Mouse (Mus musculus): ENCODE measurements around the gene Snx25. TPM values are rescaled to one million over a fixed set of nuclear protein-coding genes. Genes with fewer than 3 reads are reported as not detected.
A peak's percentile ranks its signal among the peaks of the same experiment; 100 is the strongest.

Snx25 gene
- polyA plus RNA-seq, 1 experiment from 2014 or later: 34.5 TPM

- H3K9me3 ChIP-seq (ENCODE audit: low read length): no peaks in the 10 kb centered on the region
- TF ChIP-seq EP300 (IDR thresholded peaks at IDR 0.05) (no peak), CTCF (IDR thresholded peaks at IDR 0.05) (peak; percentile 77)
- peak overlapping the region; percentile 55 for H3K27ac ChIP-seq (ENCODE audit: low read length)
- WGBS: 15% methylated on average over 17 of the region's 17 CpGs
- H3K4me1 ChIP-seq (ENCODE audit: insufficient read depth, low read depth, low read length): 0 out of 2 replicates have a peak, but pooled peaks cover 2% of the 10 kb centered on the region
- DNase-seq (ENCODE audit: low spot score) (peak; percentile 74), ATAC-seq (peak; percentile 82)
- no peaks in the 10 kb centered on the region for H3K36me3 ChIP-seq (ENCODE audit: insufficient read depth, low read length)
- H3K4me2 ChIP-seq (replicated peaks; ENCODE audit: low read depth, low read length): peak overlapping the region; percentile 33
- H3K27me3 ChIP-seq (replicated peaks; ENCODE audit: insufficient read depth, low read length): no peaks in the 10 kb centered on the region
- no peak overlapping the region for H3K4me3 ChIP-seq (ENCODE audit: low read depth, low read length)
- H3K9ac ChIP-seq (replicated peaks; ENCODE audit: low read depth): no peak overlapping the region
Observed at GRCm38 (mm10) chr8:46010746-46011680, 140.9 kb downstream of the Snx25 start.

GRCm38 (mm10) chr8:46010306-46010705, 141.7 kb downstream of the Snx25 start:
- no peaks in the 10 kb centered on the region for H3K9me3 ChIP-seq (ENCODE audit: low read length)
- no peak for TF ChIP-seq EP300 (IDR thresholded peaks at IDR 0.05)
- TF ChIP-seq CTCF (IDR thresholded peaks at IDR 0.05): no peak
- no peak overlapping the region for H3K4me3 ChIP-seq (ENCODE audit: low read depth, low read length)
- H3K27ac ChIP-seq (ENCODE audit: low read length): peak overlapping the region; percentile 55; the same call in 1 of the 2 replicates
- peak overlapping the region; percentile 33 for H3K4me2 ChIP-seq (replicated peaks; ENCODE audit: low read depth, low read length)
- ATAC-seq (peak; percentile 57), DNase-seq (ENCODE audit: low spot score) (peak; percentile 66)
- no peaks in the 10 kb centered on the region for H3K36me3 ChIP-seq (ENCODE audit: insufficient read depth, low read length)
- no peaks in the 10 kb centered on the region for H3K27me3 ChIP-seq (replicated peaks; ENCODE audit: insufficient read depth, low read length)
- H3K9ac ChIP-seq (replicated peaks; ENCODE audit: low read depth): no peak overlapping the region
- WGBS: 52% methylated on average over 2 of the region's 2 CpGs
- peaks cover 5% of the 10 kb centered on the region; the same call in 1 of the 2 replicates for H3K4me1 ChIP-seq (ENCODE audit: insufficient read depth, low read depth, low read length)

GRCm38 (mm10) chr8:46007050-46007672, 144.8 kb downstream of the Snx25 start:
- H3K9ac ChIP-seq (replicated peaks; ENCODE audit: low read depth): no peak overlapping the region
- peaks cover 5% of the 10 kb centered on the region; the same call in 1 of the 2 replicates for H3K4me1 ChIP-seq (ENCODE audit: insufficient read depth, low read depth, low read length)
- no peaks in the 10 kb centered on the region for H3K9me3 ChIP-seq (ENCODE audit: low read length)
- no peak overlapping the region for H3K4me3 ChIP-seq (ENCODE audit: low read depth, low read length)
- TF ChIP-seq CTCF (IDR thresholded peaks at IDR 0.05): no peak
- no peak for TF ChIP-seq EP300 (IDR thresholded peaks at IDR 0.05)
- ATAC-seq: no peak
- WGBS: 66% methylated on average over 3 of the region's 3 CpGs
- DNase-seq (ENCODE audit: low spot score): no peak
- no peak overlapping the region for H3K27ac ChIP-seq (ENCODE audit: low read length)
- no peaks in the 10 kb centered on the region for H3K27me3 ChIP-seq (replicated peaks; ENCODE audit: insufficient read depth, low read length)
- H3K4me2 ChIP-seq (replicated peaks; ENCODE audit: low read depth, low read length): no peak overlapping the region
- H3K36me3 ChIP-seq (ENCODE audit: insufficient read depth, low read length): no peaks in the 10 kb centered on the region

GRCm38 (mm10) chr8:46005596-46005995, 146.4 kb downstream of the Snx25 start, which contains the start of gene Ankrd37:
Ankrd37 (minus strand) TSS chr8:46005707.
- peaks cover 6% of the 10 kb centered on the region; the same call in 1 of the 2 replicates for H3K4me1 ChIP-seq (ENCODE audit: insufficient read depth, low read depth, low read length)
- 46% methylated on average over 4 of the region's 4 CpGs for WGBS
- H3K9ac ChIP-seq (replicated peaks; ENCODE audit: low read depth): no peak within 1 kb of the TSS
- no peaks in the 10 kb centered on the region for H3K36me3 ChIP-seq (ENCODE audit: insufficient read depth, low read length)
- TF ChIP-seq EP300 (IDR thresholded peaks at IDR 0.05): no peak
- TF ChIP-seq CTCF (IDR thresholded peaks at IDR 0.05): no peak
- H3K4me3 ChIP-seq (ENCODE audit: low read depth, low read length): no peak within 1 kb of the TSS
- H3K9me3 ChIP-seq (ENCODE audit: low read length): no peaks in the 10 kb centered on the region
- no peak within 1 kb of the TSS for H3K27ac ChIP-seq (ENCODE audit: low read length)
- no peak within 1 kb of the TSS for H3K4me2 ChIP-seq (replicated peaks; ENCODE audit: low read depth, low read length)
- no peaks in the 10 kb centered on the region for H3K27me3 ChIP-seq (replicated peaks; ENCODE audit: insufficient read depth, low read length)
- DNase-seq (ENCODE audit: low spot score): no peak
- ATAC-seq: no peak

GRCm38 (mm10) chr8:45999784-46000705, 151.9 kb downstream of the Snx25 start:
- peaks cover 9% of the 10 kb centered on the region for H3K4me1 ChIP-seq (ENCODE audit: insufficient read depth, low read depth, low read length)
- 5% methylated on average over 52 of the region's 55 CpGs for WGBS
- TF ChIP-seq EP300 (IDR thresholded peaks at IDR 0.05) (no peak), CTCF (IDR thresholded peaks at IDR 0.05) (no peak; the same call in 1 of the 2 replicates)
- peak overlapping the region; percentile 94 for H3K27ac ChIP-seq (ENCODE audit: low read length)
- DNase-seq (ENCODE audit: low spot score) (peak; percentile 98), ATAC-seq (peak; percentile 99)
- no peaks in the 10 kb centered on the region for H3K27me3 ChIP-seq (replicated peaks; ENCODE audit: insufficient read depth, low read length)
- no peaks in the 10 kb centered on the region for H3K9me3 ChIP-seq (ENCODE audit: low read length)
- peak overlapping the region; percentile 85 for H3K4me2 ChIP-seq (replicated peaks; ENCODE audit: low read depth, low read length)
- H3K9ac ChIP-seq (replicated peaks; ENCODE audit: low read depth): peak overlapping the region; percentile 71
- 0 out of 2 replicates have a peak, but pooled peaks cover 4% of the 10 kb centered on the region for H3K36me3 ChIP-seq (ENCODE audit: insufficient read depth, low read length)
- H3K4me3 ChIP-seq (ENCODE audit: low read depth, low read length): peak overlapping the region; percentile 53

Data from lung, postnatal 0 days (tissue).